Comparison of ENCODE assay signal across 9 mouse cellular contexts in genomic region chr16:78490779-78491178, GRCm38 (mm10).
DNase-seq lines count a peak whose midpoint lies in the region; ATAC-seq and TF ChIP-seq lines count a peak whose summit lies in the region.
"Had no signal": no experiment of that assay in that cellular context is flagged by ENCODE, and none has a peak within 500 bp of the region (broad histone marks: within the 10 kb centered on the region; RNA-seq: fewer than 3 reads in every experiment).

No protein-coding gene starts in this region.

- no peaks in the 10 kb centered on the region for H3K36me3 ChIP-seq in kidney, postnatal 0 days (ENCODE audit: insufficient read depth, low read length)
- no peaks in the 10 kb centered on the region for H3K36me3 ChIP-seq in forebrain, postnatal 0 days (ENCODE audit: insufficient read depth)
- no peaks in the 10 kb centered on the region for H3K36me3 ChIP-seq in midbrain, embryonic 15.5 days (replicated peaks)

- peak overlapping the region; percentile 27; the same call in 1 of the 2 replicates for H3K4me3 ChIP-seq in kidney, postnatal 0 days (replicated peaks; ENCODE audit: low read depth, low read length)
- H3K4me3 ChIP-seq in forebrain, postnatal 0 days (ENCODE audit: low read depth, low read length), result no peak overlapping the region
- H3K4me3 ChIP-seq in midbrain, embryonic 15.5 days, result no peak overlapping the region

- peak overlapping the region; percentile 6; the same call in 1 of the 2 replicates for H3K9ac ChIP-seq in kidney, postnatal 0 days (ENCODE audit: low read depth, low read length)
- H3K9ac ChIP-seq in forebrain, postnatal 0 days, result no peak overlapping the region
- H3K9ac ChIP-seq in midbrain, embryonic 15.5 days, result no peak overlapping the region

- no peak for ATAC-seq in kidney, postnatal 0 days (replicated peaks; ENCODE audit: low FRiP score, low read depth)
- ATAC-seq in forebrain, postnatal 0 days, result peak; percentile 29; the same call in 1 of the 2 replicates
- no peak for ATAC-seq in midbrain, embryonic 15.5 days (replicated peaks)

- DNase-seq in cerebellum, postnatal 14 days, result peak; percentile 61 to 67
- DNase-seq in cerebellum, adult 11 months, result no peak
- DNase-seq in kidney, postnatal 0 days (ENCODE audit: low spot score), result no peak
- DNase-seq in kidney, postnatal 25 days, result no peak
- DNase-seq in forebrain, postnatal 0 days, result no peak
- no peak for DNase-seq in left cerebral cortex, adult 11 months (ENCODE audit: low spot score)
- no peak for DNase-seq in cerebellum, postnatal 25 days
- DNase-seq: left cerebral cortex, postnatal 4 days had no signal

- H3K9me3 ChIP-seq in kidney, postnatal 0 days (replicated peaks; ENCODE audit: low read length), result no peaks in the 10 kb centered on the region
- no peaks in the 10 kb centered on the region for H3K9me3 ChIP-seq in forebrain, postnatal 0 days (ENCODE audit: low read length)
- H3K9me3 ChIP-seq in midbrain, embryonic 15.5 days, result no peaks in the 10 kb centered on the region

- H3K4me2 ChIP-seq in kidney, postnatal 0 days (ENCODE audit: low read length), result peak overlapping the region; percentile 51
- peak overlapping the region; percentile 33; the same call in 1 of the 2 replicates for H3K4me2 ChIP-seq in forebrain, postnatal 0 days (ENCODE audit: low read depth)
- peak overlapping the region; percentile 41; the same call in 1 of the 2 replicates for H3K4me2 ChIP-seq in midbrain, embryonic 15.5 days

- H3K27ac ChIP-seq in kidney, postnatal 0 days, result peak overlapping the region; percentile 8; the same call in 1 of the 2 replicates
- no peak overlapping the region for H3K27ac ChIP-seq in forebrain, postnatal 0 days (ENCODE audit: low read depth, low read length)
- H3K27ac ChIP-seq in midbrain, embryonic 15.5 days, result no peak overlapping the region

- H3K27me3 ChIP-seq in kidney, postnatal 0 days (ENCODE audit: insufficient read depth, low read length), result no peaks in the 10 kb centered on the region
- no peaks in the 10 kb centered on the region for H3K27me3 ChIP-seq in forebrain, postnatal 0 days (ENCODE audit: insufficient read depth, low read length)
- H3K27me3 ChIP-seq in midbrain, embryonic 15.5 days (replicated peaks), result no peaks in the 10 kb centered on the region

- 44% methylated on average over 5 of the region's 5 CpGs for WGBS in kidney, postnatal 0 days
- 34% methylated on average over 5 of the region's 5 CpGs for WGBS in forebrain, postnatal 0 days
- WGBS in midbrain, embryonic 15.5 days, result 49% methylated on average over 5 of the region's 5 CpGs

- TF ChIP-seq CTCF in kidney, postnatal 0 days (IDR thresholded peaks at IDR 0.05; ENCODE audit: low read depth), result no peak
- no peak for TF ChIP-seq CTCF in forebrain, postnatal 0 days (IDR thresholded peaks at IDR 0.05; ENCODE audit: low read depth)

- H3K4me1 ChIP-seq in kidney, postnatal 0 days (replicated peaks; ENCODE audit: insufficient read depth, low read length), result no peaks in the 10 kb centered on the region
- no peaks in the 10 kb centered on the region for H3K4me1 ChIP-seq in forebrain, postnatal 0 days (ENCODE audit: insufficient read depth)
- peaks cover 7% of the 10 kb centered on the region for H3K4me1 ChIP-seq in midbrain, embryonic 15.5 days

Comparison
In these comparisons a context has a peak if more than half of its experiments do, and no peak if none do; other contexts are left out.
1. DNase-seq: peak in cerebellum, postnatal 14 days (2 of 2); none in cerebellum, adult 11 months (single experiment), kidney, postnatal 0 days (single experiment), kidney, postnatal 25 days (0 of 2), forebrain, postnatal 0 days (single experiment), left cerebral cortex, adult 11 months (single experiment) and cerebellum, postnatal 25 days (0 of 2).
2. Peak in every context shown above with its lines, with median percentiles within 50 percentile points of each other: H3K4me2 ChIP-seq.